Mouse (Mus musculus) megakaryocyte-erythroid progenitor cell, adult 5-6 weeks (primary cell): ENCODE data around the gene Kiss1r. TPM values are rescaled to one million over a fixed set of nuclear protein-coding genes. Genes with fewer than 3 reads are reported as not detected.

Source experiments
- ATAC-seq: replicated peaks from 2 replicates; pipeline ENCODE4 v1.8.0; 2016; ENCODE audit warnings: mild to moderate bottlenecking, inconsistent platforms; ENCODE audit not compliant: severe bottlenecking, poor library complexity, low FRiP score, low TSS enrichment
- total RNA-seq, 2 experiments: library from RNA; stranded (forward) in 1 of 2; stranded (reverse) in 1 of 2; fragments of 200-1000, 215-1000 nt in 1 of 2; fragments of >200 nt in 1 of 2; fragmentation: Nextera tagmentation in 1 of 2; gene quantifications; 2 replicates each; pipeline ENCODE4 v1.2.3; 2014 to 2017

The Kiss1r gene
- total RNA-seq, 2 experiments from 2014 or later, result 0.31 TPM; not detected in 1

DNA sequence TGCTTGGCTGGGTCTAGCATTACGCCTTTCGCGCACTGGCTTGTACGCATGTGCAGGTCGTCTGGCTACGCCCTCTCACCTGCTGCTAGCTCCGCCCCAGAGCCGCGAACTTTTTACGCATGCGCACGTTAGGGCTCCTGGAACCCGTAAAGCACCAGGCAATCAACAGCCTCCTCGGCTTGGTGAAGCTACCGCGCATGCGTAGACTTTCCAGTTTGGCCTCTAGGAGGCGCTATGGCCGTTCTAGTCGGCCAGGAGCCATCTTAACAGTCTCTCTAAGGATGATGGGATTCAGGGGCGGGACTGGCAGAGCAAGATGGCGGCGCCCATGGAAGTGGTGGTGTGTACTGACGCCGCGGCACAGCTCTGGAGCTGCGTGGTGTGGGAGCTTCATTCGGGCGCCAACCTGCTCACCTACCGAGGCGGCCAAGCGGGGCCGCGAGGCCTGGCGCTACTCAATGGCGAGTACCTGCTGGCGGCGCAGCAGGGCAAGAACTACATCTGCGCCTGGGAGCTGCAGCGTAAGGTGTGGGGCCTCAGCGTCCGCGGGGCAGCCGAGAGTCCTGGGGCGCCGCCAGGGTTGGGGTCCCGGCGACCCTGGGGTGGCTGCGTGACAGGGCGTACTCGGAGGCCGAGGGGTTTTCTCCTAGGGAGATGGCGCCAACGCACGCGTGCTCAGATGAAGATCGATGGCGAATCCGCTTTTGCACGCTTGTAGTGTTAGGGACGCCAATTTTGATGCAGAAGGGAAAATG lies 43.3 kb downstream of the Kiss1r start, which contains the start of gene Wdr18:
Wdr18 (plus strand) TSS at position 306 of the 755 bp plus-strand sequence.
- ATAC-seq, result peak; percentile 86

DNA sequence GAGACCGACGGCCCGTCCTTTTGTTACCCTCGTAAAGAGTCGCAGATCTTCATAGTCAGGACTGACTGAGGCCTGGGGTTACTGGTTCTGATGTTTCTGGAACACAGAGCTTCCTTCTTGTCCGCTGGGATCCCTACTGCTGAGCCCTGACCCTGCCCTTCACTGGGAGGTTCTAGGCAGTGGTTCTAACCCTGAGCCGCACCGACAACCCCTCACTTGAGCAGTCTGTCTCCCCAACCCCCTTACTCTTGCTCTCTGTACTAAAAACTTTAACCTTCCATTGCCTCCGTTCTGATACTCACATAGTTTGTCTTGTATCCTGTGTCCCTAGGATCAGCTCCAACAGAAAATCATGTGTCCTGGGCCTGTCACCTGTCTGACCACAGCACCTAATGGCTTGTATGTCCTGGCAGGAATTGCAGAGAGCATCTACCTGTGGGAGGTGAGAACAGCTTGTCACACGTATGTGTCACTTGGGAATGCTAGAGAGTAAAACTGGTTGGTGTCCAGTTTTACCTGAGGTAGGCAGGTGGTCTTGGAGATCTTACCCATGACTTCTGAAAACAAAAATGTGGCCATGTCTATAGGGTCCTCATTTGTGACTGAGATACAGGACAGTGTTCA lies 44.0 kb downstream of the Kiss1r start:
- ATAC-seq, result no peak

DNA sequence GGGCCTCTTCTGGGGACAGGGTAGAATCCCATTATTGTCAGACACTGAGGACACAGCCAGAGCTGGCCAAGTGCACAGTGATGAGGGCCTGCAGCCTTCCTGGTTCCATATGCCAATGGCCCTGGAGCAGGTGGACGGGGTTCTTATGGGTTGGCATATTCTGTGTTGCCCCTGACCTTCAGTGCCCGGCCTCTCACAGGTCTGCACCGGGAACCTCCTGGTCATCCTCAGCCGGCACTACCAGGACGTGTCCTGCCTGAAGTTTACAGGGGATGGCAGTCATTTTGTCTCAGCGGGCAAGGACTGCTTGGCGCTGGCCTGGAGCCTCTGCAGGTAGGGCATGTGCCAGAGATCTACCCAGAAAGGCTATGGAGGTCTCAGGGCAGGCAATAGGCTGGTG lies 48.0 kb downstream of the Kiss1r start:
- ATAC-seq, result no peak

DNA sequence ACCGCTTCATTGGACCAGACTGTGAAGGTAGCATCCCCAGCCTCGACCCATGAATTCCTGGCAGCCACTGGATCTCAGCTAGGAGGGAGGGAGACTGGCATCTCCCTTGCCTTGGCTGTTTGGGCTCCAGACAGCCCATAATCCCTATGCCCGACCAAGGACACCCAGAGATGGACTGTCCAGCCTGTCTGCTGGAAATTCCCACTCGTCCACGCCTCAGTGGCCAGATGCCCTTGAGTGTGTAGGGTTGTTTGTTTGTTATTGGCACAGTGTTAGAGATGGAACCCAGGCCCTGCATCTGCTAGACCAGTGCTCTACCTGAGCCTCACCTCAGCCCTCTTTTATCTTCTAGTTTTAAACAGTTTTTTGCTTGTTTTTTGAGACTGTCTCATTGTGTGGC lies 48.6 kb downstream of the Kiss1r start:
- ATAC-seq, result no peak

DNA sequence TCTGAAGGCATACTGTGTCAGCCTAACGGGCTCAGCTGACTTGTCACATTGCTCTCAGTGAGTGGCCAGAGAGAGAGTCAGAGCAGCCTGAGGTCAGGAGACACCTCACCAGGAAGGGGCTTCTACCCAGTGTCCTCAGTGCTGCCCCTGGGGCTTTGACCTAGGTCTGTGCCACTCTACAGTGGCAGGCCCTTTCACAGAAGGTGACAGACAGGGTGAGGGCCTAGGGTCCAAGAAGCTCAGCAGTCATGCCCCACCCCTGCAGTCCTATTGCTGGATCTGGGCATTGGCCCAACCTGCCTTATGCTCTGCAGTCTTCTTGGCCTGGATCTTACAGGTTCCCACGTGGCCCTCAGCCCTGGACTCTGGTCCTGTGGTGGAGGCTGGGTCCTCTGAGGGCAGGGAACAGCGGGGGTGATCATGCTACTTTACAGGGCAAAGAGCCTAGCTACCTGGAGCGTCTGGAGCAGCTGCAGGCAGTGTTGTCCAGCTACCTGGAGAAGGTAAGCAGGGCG lies 50.2 kb downstream of the Kiss1r start:
- no peak for ATAC-seq

DNA sequence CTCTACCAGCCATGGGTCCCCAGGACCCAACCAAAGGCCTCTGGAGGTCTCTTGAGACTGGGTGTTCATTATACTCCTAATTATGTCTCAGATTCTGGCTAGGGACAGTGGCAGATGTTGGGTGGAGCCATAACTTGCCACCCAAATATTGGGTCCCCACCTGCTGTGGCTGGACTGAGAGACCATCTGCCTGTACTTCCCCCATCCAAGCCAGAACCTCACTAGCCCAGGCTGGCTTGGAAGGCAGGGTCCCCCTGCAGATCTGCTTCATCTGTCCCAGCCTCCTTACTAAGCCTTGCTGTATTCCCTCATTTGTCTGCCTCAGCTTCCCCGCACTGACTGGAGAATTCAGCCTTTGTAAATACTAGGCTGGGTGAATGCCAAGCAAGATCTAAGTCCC lies 51.4 kb downstream of the Kiss1r start:
- ATAC-seq, result no peak

DNA sequence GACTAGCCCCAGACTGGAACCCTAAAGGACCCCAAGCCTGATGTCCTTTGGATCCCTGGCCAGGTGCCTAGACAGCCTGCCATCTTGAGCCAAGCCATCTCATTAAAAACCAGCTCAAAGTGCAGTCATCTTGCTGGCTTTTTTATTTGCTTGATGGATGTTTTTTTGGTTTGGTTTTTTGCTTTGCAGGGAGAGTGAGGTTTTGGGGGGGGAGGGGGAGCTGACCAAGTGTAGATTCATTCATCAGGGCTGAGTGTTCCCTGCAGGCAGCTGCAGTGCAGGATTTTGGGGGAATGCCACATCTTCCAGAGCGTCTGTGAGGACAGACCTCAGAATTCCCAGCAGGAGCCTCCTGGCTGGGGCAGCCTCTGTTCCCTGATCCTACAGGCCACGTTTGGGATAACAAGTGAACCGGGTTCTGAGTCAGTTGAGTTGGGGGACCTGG lies 52.4 kb downstream of the Kiss1r start:
- ATAC-seq, result no peak

DNA sequence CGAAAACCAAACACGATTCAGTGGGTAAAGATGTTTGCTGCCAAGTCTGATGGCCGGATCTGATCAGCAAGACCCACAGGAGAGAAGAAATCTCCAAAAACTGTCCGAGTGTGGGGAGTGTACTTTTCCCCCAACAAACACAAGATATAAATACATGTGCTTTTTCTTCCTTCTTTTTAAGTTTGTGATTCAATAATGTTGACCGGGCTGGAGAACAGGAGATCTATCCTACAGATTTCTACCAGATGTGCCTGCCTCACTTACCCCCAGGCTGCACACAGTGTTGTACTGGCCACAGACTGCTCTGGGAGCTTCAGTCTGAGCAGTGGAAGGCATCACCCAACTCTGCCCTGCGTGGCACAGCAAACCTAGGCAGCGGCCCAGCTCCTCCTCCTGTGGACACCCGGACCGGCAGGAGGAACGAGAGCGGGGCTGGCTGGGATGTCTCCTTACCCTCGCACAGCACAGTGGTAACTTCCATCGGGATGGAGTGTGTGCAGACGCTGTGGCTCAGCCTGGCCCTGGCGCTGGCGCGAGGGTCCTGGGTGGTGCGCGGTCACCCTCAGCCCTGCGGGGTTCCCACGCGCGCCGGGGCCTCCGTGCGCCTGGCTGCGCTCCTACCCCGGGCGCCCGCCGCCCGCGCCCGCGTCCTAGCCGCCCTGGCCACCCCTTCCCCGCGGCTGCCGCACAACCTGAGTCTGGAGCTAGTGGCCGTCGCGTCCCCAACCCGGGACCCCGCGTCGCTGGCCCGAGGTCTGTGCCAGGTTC lies 53.8 kb downstream of the Kiss1r start, which contains the start of gene Grin3b:
Grin3b (plus strand) TSS at position 301 of the 768 bp plus-strand sequence.
- no peak for ATAC-seq

DNA sequence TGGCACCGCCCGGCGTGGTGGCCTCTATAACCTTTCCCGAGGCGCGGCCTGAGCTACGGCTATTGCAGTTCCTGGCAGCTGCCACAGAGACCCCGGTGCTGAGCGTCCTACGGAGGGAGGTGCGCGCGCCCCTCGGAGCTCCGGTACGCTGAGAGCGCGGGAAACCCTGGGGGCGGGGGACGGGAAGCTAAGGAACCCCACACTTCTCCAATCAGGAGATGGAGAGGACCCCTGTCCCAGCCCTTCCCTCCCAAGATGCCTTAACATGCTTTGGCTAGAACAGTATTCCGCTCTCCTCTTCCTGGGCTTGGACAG lies 54.4 kb downstream of the Kiss1r start:
- no peak for ATAC-seq

Other genes with a start within 250 kb of the Kiss1r start
Only the 30 nearest of the 35 such genes appear.
- gene Bsg, start 212.5 kb upstream of the Kiss1r start, total RNA-seq (2014; fragmentation: Nextera tagmentation), result 361 and 460 TPM in 2 replicates
- gene Bsg, start 212.5 kb upstream of the Kiss1r start, total RNA-seq (2017), result 350 and 443 TPM in 2 replicates
- 0.50 TPM in 1 of 2 replicates, not detected in the other for gene Hcn2, start 200.3 kb upstream of the Kiss1r start, total RNA-seq (2014; fragmentation: Nextera tagmentation)
- gene Hcn2, start 200.3 kb upstream of the Kiss1r start, total RNA-seq (2017), result not detected in 2 replicates
- 45.2 and 51.7 TPM in 2 replicates for gene Polrmt, start 170.4 kb upstream of the Kiss1r start, total RNA-seq (2014; fragmentation: Nextera tagmentation)
- gene Polrmt, start 170.4 kb upstream of the Kiss1r start, total RNA-seq (2017), result 17.6 and 21.2 TPM in 2 replicates
- not detected in 2 replicates for gene Fgf22, start 161.9 kb upstream of the Kiss1r start, total RNA-seq (2014; fragmentation: Nextera tagmentation)
- gene Fgf22, start 161.9 kb upstream of the Kiss1r start, total RNA-seq (2017), result not detected in 2 replicates
- 76.0 and 106 TPM in 2 replicates for gene Rnf126, start 150.0 kb upstream of the Kiss1r start, total RNA-seq (2014; fragmentation: Nextera tagmentation)
- gene Rnf126, start 150.0 kb upstream of the Kiss1r start, total RNA-seq (2017), result 16.2 and 20.8 TPM in 2 replicates
- 0.49 and 0.96 TPM in 2 replicates for gene Fstl3, start 139.7 kb upstream of the Kiss1r start, total RNA-seq (2014; fragmentation: Nextera tagmentation)
- 0.66 and 0.80 TPM in 2 replicates for gene Fstl3, start 139.7 kb upstream of the Kiss1r start, total RNA-seq (2017)
- 2.4 and 7.6 TPM in 2 replicates for gene Prss57, start 126.0 kb upstream of the Kiss1r start, total RNA-seq (2014; fragmentation: Nextera tagmentation)
- 1.7 and 3.5 TPM in 2 replicates for gene Prss57, start 126.0 kb upstream of the Kiss1r start, total RNA-seq (2017)
- gene Palm, start 123.4 kb upstream of the Kiss1r start, total RNA-seq (2014; fragmentation: Nextera tagmentation), result 7.6 and 11.1 TPM in 2 replicates
- 4.6 and 6.8 TPM in 2 replicates for gene Palm, start 123.4 kb upstream of the Kiss1r start, total RNA-seq (2017)
- not detected in 2 replicates for gene Misp, start 96.0 kb upstream of the Kiss1r start, total RNA-seq (2014; fragmentation: Nextera tagmentation)
- not detected in 2 replicates for gene Misp, start 96.0 kb upstream of the Kiss1r start, total RNA-seq (2017)
- 423 and 470 TPM in 2 replicates for gene Ptbp1, start 62.5 kb upstream of the Kiss1r start, total RNA-seq (2014; fragmentation: Nextera tagmentation)
- gene Ptbp1, start 62.5 kb upstream of the Kiss1r start, total RNA-seq (2017), result 149 and 201 TPM in 2 replicates
- 2.5 and 8.7 TPM in 2 replicates for gene Prtn3, start 42.5 kb upstream of the Kiss1r start, total RNA-seq (2014; fragmentation: Nextera tagmentation)
- 0.56 and 5.9 TPM in 2 replicates for gene Prtn3, start 42.5 kb upstream of the Kiss1r start, total RNA-seq (2017)
- gene Plppr3, start 42.3 kb upstream of the Kiss1r start, total RNA-seq (2014; fragmentation: Nextera tagmentation), result not detected in 2 replicates
- 5.8 and 15.0 TPM in 2 replicates for gene Plppr3, start 42.3 kb upstream of the Kiss1r start, total RNA-seq (2017)
- gene Elane, start 30.7 kb upstream of the Kiss1r start, total RNA-seq (2014; fragmentation: Nextera tagmentation), result 10.5 TPM in 1 of 2 replicates, not detected in the other
- gene Elane, start 30.7 kb upstream of the Kiss1r start, total RNA-seq (2017), result 0.23 and 1.3 TPM in 2 replicates
- gene Cfd, start 26.1 kb upstream of the Kiss1r start, total RNA-seq (2014; fragmentation: Nextera tagmentation), result not detected in 2 replicates
- gene Cfd, start 26.1 kb upstream of the Kiss1r start, total RNA-seq (2017), result not detected in 2 replicates
- gene Med16, start 8.0 kb upstream of the Kiss1r start, total RNA-seq (2014; fragmentation: Nextera tagmentation), result 17.1 and 21.7 TPM in 2 replicates
- 9.7 and 9.8 TPM in 2 replicates for gene Med16, start 8.0 kb upstream of the Kiss1r start, total RNA-seq (2017)
- gene Gm26602, start 6.1 kb upstream of the Kiss1r start, total RNA-seq (2014; fragmentation: Nextera tagmentation), result not detected in 2 replicates
- not detected in 2 replicates for gene Gm26602, start 6.1 kb upstream of the Kiss1r start, total RNA-seq (2017)
- 80.3 and 91.7 TPM in 2 replicates for gene R3hdm4, start 4.2 kb downstream of the Kiss1r start, total RNA-seq (2014; fragmentation: Nextera tagmentation)
- 35.5 and 38.9 TPM in 2 replicates for gene R3hdm4, start 4.2 kb downstream of the Kiss1r start, total RNA-seq (2017)
- 4.4 and 5.9 TPM in 2 replicates for gene Arid3a, start 10.1 kb downstream of the Kiss1r start, total RNA-seq (2014; fragmentation: Nextera tagmentation)
- gene Arid3a, start 10.1 kb downstream of the Kiss1r start, total RNA-seq (2017), result 5.4 and 6.0 TPM in 2 replicates
- gene Wdr18, start 43.2 kb downstream of the Kiss1r start, total RNA-seq (2014; fragmentation: Nextera tagmentation), result 82.9 and 86.4 TPM in 2 replicates
- gene Wdr18, start 43.2 kb downstream of the Kiss1r start, total RNA-seq (2017), result 23.4 and 24.8 TPM in 2 replicates
- not detected in 2 replicates for gene Grin3b, start 53.7 kb downstream of the Kiss1r start, total RNA-seq (2014; fragmentation: Nextera tagmentation)
- gene Grin3b, start 53.7 kb downstream of the Kiss1r start, total RNA-seq (2017), result not detected in 2 replicates
- gene Tmem259, start 67.4 kb downstream of the Kiss1r start, total RNA-seq (2014; fragmentation: Nextera tagmentation), result 75.5 and 83.0 TPM in 2 replicates
- 47.3 and 63.9 TPM in 2 replicates for gene Tmem259, start 67.4 kb downstream of the Kiss1r start, total RNA-seq (2017)
- 18.0 and 24.6 TPM in 2 replicates for gene Cnn2, start 71.6 kb downstream of the Kiss1r start, total RNA-seq (2014; fragmentation: Nextera tagmentation)
- gene Cnn2, start 71.6 kb downstream of the Kiss1r start, total RNA-seq (2017), result 13.8 and 25.6 TPM in 2 replicates
- gene Abca7, start 79.5 kb downstream of the Kiss1r start, total RNA-seq (2014; fragmentation: Nextera tagmentation), result 27.0 and 32.9 TPM in 2 replicates
- 11.0 and 12.1 TPM in 2 replicates for gene Abca7, start 79.5 kb downstream of the Kiss1r start, total RNA-seq (2017)
- gene Arhgap45, start 99.7 kb downstream of the Kiss1r start, total RNA-seq (2014; fragmentation: Nextera tagmentation), result 76.2 and 103 TPM in 2 replicates
- 52.8 and 64.4 TPM in 2 replicates for gene Arhgap45, start 99.7 kb downstream of the Kiss1r start, total RNA-seq (2017)
- gene Polr2e, start 122.8 kb downstream of the Kiss1r start, total RNA-seq (2014; fragmentation: Nextera tagmentation), result 145 and 157 TPM in 2 replicates
- 142 and 150 TPM in 2 replicates for gene Polr2e, start 122.8 kb downstream of the Kiss1r start, total RNA-seq (2017)
- 566 and 603 TPM in 2 replicates for gene Gpx4, start 130.2 kb downstream of the Kiss1r start, total RNA-seq (2014; fragmentation: Nextera tagmentation)
- gene Gpx4, start 130.2 kb downstream of the Kiss1r start, total RNA-seq (2017), result 483 and 498 TPM in 2 replicates
- gene Sbno2, start 188.6 kb downstream of the Kiss1r start, total RNA-seq (2014; fragmentation: Nextera tagmentation), result 34.4 and 39.7 TPM in 2 replicates
- 12.1 and 12.9 TPM in 2 replicates for gene Sbno2, start 188.6 kb downstream of the Kiss1r start, total RNA-seq (2017)
- 152 and 213 TPM in 2 replicates for gene Stk11, start 198.8 kb downstream of the Kiss1r start, total RNA-seq (2014; fragmentation: Nextera tagmentation)
- gene Stk11, start 198.8 kb downstream of the Kiss1r start, total RNA-seq (2017), result 116 and 174 TPM in 2 replicates
- 282 and 325 TPM in 2 replicates for gene Atp5d, start 221.7 kb downstream of the Kiss1r start, total RNA-seq (2014; fragmentation: Nextera tagmentation)
- 29.3 and 49.3 TPM in 2 replicates for gene Atp5d, start 221.7 kb downstream of the Kiss1r start, total RNA-seq (2017)
- gene Cbarp, start 223.9 kb downstream of the Kiss1r start, total RNA-seq (2014; fragmentation: Nextera tagmentation), result 5.2 and 10.5 TPM in 2 replicates
- 3.7 TPM in 1 of 2 replicates, not detected in the other for gene Cbarp, start 223.9 kb downstream of the Kiss1r start, total RNA-seq (2017)